Mouse (Mus musculus) midbrain, embryonic 14.5 days (tissue): ENCODE results near the gene Fuca2. TPM values are rescaled to one million over a fixed set of nuclear protein-coding genes. Genes with fewer than 3 reads are reported as not detected.

Experiments used
- polyA plus RNA-seq: library from polyadenylated mRNA; unstranded; fragments of >200 nt; fragmentation: Nextera tagmentation; extraction: Ambion mirVana; gene quantifications from 2 replicates; pipeline ENCODE4 v1.2.1, GENCODE M21; 2014

Gene Fuca2
- polyA plus RNA-seq, 1 experiment from 2014 or later, result 36.5 TPM

Other genes starting within 250 kb of the Fuca2 start
- gene Phactr2, start 25.1 kb upstream of the Fuca2 start, polyA plus RNA-seq, result 3.8 and 6.3 TPM in 2 replicates
- 1.8 and 2.7 TPM in 2 replicates for gene Adat2, start 53.4 kb downstream of the Fuca2 start, polyA plus RNA-seq
- 34.7 and 36.1 TPM in 2 replicates for gene Pex3, start 53.6 kb downstream of the Fuca2 start, polyA plus RNA-seq